Mouse (Mus musculus) lung, postnatal 0 days (tissue): ENCODE data around the gene Olfr70. TPM values are rescaled to one million over a fixed set of nuclear protein-coding genes. Genes with fewer than 3 reads are reported as not detected.

Experiments
- ATAC-seq: fragments of 200-750 bp; cut with Nextera tagmentation; 2 replicates; pipeline ENCODE4 v1.8.0; 2017; ENCODE audit warnings: moderate library complexity
- DNase-seq: peaks from one replicate; pipeline ENCODE4 v3.0.0-alpha.2; 2016; ENCODE audit warnings: low spot score
- H3K27ac ChIP-seq: fragments of 300-500 bp; sonication (generic); 2 replicates; pipeline ENCODE4 v1.5.1; 2014; ENCODE audit warnings: antibody characterized with exemption, mild to moderate bottlenecking, low read length, mixed read lengths
- H3K27me3 ChIP-seq: fragments of 300-500 bp; sonication (generic); replicated peaks from 2 replicates; pipeline ENCODE4 v1.6.1; 2014; ENCODE audit warnings: low read length, mixed read lengths; ENCODE audit not compliant: insufficient read depth
- H3K36me3 ChIP-seq: fragments of 300-500 bp; sonication (generic); 2 replicates; pipeline ENCODE4 v1.6.1; 2014; ENCODE audit warnings: low read length, mixed read lengths; ENCODE audit not compliant: insufficient read depth
- H3K4me1 ChIP-seq: fragments of 300-500 bp; sonication (generic); 2 replicates; pipeline ENCODE4 v1.6.1; 2014; ENCODE audit warnings: antibody characterized with exemption, low read depth, low read length, mixed read lengths; ENCODE audit not compliant: insufficient read depth
- H3K4me2 ChIP-seq: fragments of 300-500 bp; sonication (generic); replicated peaks from 2 replicates; pipeline ENCODE4 v1.6.1; 2014; ENCODE audit warnings: low read depth, mild to moderate bottlenecking, low read length, moderate library complexity, mixed read lengths
- H3K4me3 ChIP-seq: fragments of 300-500 bp; sonication (generic); 2 replicates; pipeline ENCODE4 v1.5.1; 2014; ENCODE audit warnings: low read depth, low read length
- H3K9ac ChIP-seq: fragments of 300-500 bp; sonication (generic); replicated peaks from 2 replicates; pipeline ENCODE4 v1.6.1; 2014; ENCODE audit warnings: low read depth, mild to moderate bottlenecking
- H3K9me3 ChIP-seq: fragments of 300-500 bp; sonication (generic); 2 replicates; pipeline ENCODE4 v1.6.1; 2016; ENCODE audit warnings: low read length, mixed read lengths
- CTCF ChIP-seq: IDR thresholded peaks from 2 replicates; pipeline ENCODE4 v1.5.1; 2016; ENCODE audit warnings: antibody characterized with exemption, mild to moderate bottlenecking
- EP300 ChIP-seq: IDR thresholded peaks from 2 replicates; pipeline ENCODE4 v1.6.1; 2016; ENCODE audit warnings: antibody characterized with exemption, mild to moderate bottlenecking, control low read depth
- WGBS: fragments of 180-500 bp; shearing (Covaris S2); extraction: QIAGEN DNeasy Blood & Tissue Kit; methylation state at CpG from one replicate; pipeline ENCODE4 v1.1.7; 2014; 5-methylcytosine and 5-hydroxymethylcytosine counted together
- polyA plus RNA-seq: library from polyadenylated mRNA; unstranded; fragments of >200 nt; fragmentation: Nextera tagmentation; extraction: Ambion mirVana; gene quantifications from 2 replicates; pipeline ENCODE4 v1.2.1, GENCODE M21; 2015

Olfr70 gene
- polyA plus RNA-seq, 1 experiment from 2014 or later: not detected

DNA sequence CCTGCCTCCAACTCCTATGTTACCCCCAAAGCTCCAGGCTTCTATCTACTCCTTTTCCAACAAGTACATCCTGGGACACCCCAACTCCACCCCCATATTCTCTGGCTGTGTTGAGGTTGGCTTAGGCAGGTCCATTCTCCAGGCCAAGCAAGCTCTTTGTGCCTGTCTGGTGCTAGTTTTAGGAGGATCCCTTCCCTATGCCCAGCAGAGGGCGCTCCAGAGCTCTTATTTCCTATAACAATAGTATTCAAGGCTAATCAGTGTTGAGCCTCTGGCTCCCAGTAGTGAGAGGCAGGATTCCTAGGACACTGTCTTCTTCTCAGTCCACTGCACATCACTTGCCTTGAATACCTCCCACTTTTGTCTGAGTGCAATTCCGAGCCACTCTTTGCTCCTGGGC lies 28.5 kb downstream of the Olfr70 start:
- Histone ChIP-seq H3K4me2 (no peak overlapping the region), H3K9me3 (no peaks in the 10 kb centered on the region), H3K9ac (no peak overlapping the region), H3K4me1 (peaks cover 6% of the 10 kb centered on the region), H3K4me3 (no peak overlapping the region), H3K27ac (no peak overlapping the region), H3K27me3 (no peaks in the 10 kb centered on the region), H3K36me3 (no peaks in the 10 kb centered on the region)
- TF ChIP-seq CTCF (peak; percentile 86), EP300 (no peak)
- peak; percentile 93 for DNase-seq
- ATAC-seq: peak; percentile 8; the same call in 1 of the 2 replicates
- WGBS: 10% methylated on average over 2 of the region's 2 CpGs

DNA sequence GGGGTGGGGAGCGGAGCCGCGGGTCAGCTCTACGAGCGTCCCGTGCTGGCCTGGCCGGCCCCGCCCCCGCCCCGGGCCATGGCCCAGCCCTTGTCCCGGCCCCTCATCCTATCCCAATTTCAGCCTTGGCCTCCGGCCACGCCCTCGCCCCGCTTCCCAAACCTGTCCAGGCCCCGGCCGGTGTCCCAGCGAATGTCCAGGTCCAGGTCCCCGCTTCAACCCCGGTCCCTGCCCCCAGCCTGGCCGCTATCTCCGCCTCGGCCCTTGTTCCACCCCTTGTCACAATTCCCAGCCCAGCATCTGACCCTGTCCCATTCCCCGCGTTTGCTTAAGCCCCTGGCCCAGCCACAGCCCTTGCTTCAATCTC lies 31.2 kb downstream of the Olfr70 start:
- DNase-seq (no peak), ATAC-seq (peak; percentile 80)
- Histone ChIP-seq H3K9me3 (no peaks in the 10 kb centered on the region), H3K27me3 (0 out of 2 replicates have a peak, but pooled peaks cover 4% of the 10 kb centered on the region), H3K4me3 (peak overlapping the region; percentile 83), H3K9ac (peak overlapping the region; percentile 87), H3K27ac (peak overlapping the region; percentile 85), H3K4me2 (peak overlapping the region; percentile 84), H3K4me1 (peaks cover 6% of the 10 kb centered on the region), H3K36me3 (no peaks in the 10 kb centered on the region)
- no peak for TF ChIP-seq CTCF
- TF ChIP-seq EP300: no peak
- 0% methylated on average over 22 of the region's 25 CpGs for WGBS

DNA sequence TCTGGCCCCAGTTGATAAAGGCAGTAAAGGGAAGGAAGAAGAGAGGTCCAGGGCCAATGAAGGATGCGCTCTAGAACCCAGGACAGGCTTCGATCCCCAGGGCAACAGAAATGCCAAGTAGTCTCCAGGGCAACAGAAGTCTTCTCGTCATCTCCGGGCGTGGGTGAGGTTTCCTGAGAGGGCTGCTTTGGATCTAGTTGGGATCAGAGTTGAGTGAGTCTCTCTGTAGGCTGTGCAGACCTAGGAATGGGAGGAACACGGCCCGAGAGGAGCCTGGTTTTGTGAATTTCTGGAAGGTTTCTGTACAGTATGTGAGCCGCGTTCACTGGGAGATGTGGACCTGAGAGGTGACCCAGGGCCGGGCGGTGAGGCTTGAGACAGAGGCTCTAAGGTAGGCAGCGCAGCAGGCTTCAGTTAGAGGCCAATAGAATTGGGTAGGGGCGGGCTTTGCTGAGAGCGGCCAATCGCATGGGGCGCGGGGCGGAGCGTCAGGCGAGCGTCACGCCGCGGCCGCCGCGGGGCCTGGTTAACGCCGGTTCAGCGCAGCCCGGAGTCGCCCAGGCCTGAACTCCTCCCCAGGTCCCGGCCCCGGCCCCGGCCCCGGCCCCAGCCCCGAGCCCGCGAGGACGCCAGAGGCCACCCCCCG lies 31.7 kb downstream of the Olfr70 start, which contains the start of the genes Tmem8b and Fam221b:
Gene Tmem8b (plus strand): TSS at position 190 of the 646 bp plus-strand sequence.
Gene Fam221b (minus strand): TSS at position 364 of the 646 bp plus-strand sequence.
- no peaks in the 10 kb centered on the region for H3K9me3 ChIP-seq
- H3K9ac ChIP-seq: peak within 1 kb of the TSS; percentile 87
- peaks cover 6% of the 10 kb centered on the region for H3K4me1 ChIP-seq
- peak within 1 kb of the TSS; percentile 84 for H3K4me2 ChIP-seq
- peak; percentile 94 for DNase-seq
- 0 out of 2 replicates have a peak, but pooled peaks cover 4% of the 10 kb centered on the region for H3K27me3 ChIP-seq
- peak; percentile 95 for ATAC-seq
- H3K36me3 ChIP-seq: no peaks in the 10 kb centered on the region
- no peak for TF ChIP-seq CTCF
- TF ChIP-seq EP300: no peak
- peak within 1 kb of the TSS; percentile 83 for H3K4me3 ChIP-seq
- 2% methylated on average over 28 of the region's 41 CpGs for WGBS
- H3K27ac ChIP-seq: peak within 1 kb of the TSS; percentile 85

DNA sequence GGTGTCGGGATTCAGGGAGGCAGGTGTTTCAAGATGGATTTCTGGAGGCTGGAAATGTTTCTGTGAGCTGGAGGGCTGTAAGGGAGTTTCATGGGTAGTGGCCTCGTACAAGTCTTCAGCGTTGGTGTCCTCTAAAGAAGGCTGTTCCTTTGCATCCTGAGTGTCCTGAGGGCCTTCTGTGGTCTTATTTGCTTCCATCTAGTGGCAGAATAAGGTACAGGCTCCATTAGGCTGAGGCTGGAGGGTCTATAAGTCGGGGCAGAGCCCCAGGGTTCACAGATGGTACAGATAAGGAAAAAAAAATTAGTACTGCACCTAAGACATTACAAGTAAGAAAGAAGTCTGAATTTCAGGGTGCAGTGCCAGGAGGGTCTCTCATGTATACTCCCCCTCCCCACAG lies 34.2 kb downstream of the Olfr70 start:
- 0 out of 2 replicates have a peak, but pooled peaks cover 10% of the 10 kb centered on the region for H3K27me3 ChIP-seq
- no peaks in the 10 kb centered on the region for H3K9me3 ChIP-seq
- no peaks in the 10 kb centered on the region for H3K36me3 ChIP-seq
- H3K9ac ChIP-seq: no peak overlapping the region
- no peak overlapping the region for H3K27ac ChIP-seq
- DNase-seq (peak; percentile 62), ATAC-seq (no peak)
- no peak overlapping the region for H3K4me3 ChIP-seq
- 20% methylated on average over 4 of the region's 4 CpGs for WGBS
- TF ChIP-seq EP300 (no peak), CTCF (peak; percentile 72)
- no peak overlapping the region for H3K4me2 ChIP-seq
- H3K4me1 ChIP-seq: peaks cover 6% of the 10 kb centered on the region

DNA sequence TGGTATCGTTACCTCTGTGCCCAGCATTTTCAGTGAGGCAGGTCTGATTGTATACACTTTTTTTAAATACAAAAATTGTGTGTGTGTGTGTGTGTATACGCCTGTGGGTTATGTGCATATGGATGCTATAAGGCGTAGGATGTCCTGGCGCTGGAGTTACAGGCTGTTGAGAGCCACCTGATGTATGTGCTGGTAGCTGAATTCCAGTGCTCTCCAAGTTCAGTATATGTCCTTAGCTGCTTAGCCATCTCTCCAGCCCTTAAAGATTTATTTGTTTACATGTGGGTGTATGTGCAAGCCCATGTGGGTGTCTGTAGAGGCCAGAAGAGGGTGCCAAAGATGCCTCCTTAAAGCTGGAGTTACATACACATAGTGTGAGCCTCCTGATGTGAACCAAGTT lies 43.5 kb downstream of the Olfr70 start:
- Histone ChIP-seq H3K27me3 (no peaks in the 10 kb centered on the region), H3K4me2 (peak overlapping the region; percentile 83; the same call in 1 of the 2 replicates), H3K36me3 (no peaks in the 10 kb centered on the region), H3K27ac (no peak overlapping the region), H3K9ac (no peak overlapping the region), H3K4me1 (peaks cover 5% of the 10 kb centered on the region; the same call in 1 of the 2 replicates), H3K9me3 (no peaks in the 10 kb centered on the region), H3K4me3 (peak overlapping the region; percentile 61; the same call in 1 of the 2 replicates)
- TF ChIP-seq CTCF (no peak), EP300 (no peak)
- no peak for DNase-seq
- no peak for ATAC-seq
- 58% methylated on average over 4 of the region's 4 CpGs for WGBS

DNA sequence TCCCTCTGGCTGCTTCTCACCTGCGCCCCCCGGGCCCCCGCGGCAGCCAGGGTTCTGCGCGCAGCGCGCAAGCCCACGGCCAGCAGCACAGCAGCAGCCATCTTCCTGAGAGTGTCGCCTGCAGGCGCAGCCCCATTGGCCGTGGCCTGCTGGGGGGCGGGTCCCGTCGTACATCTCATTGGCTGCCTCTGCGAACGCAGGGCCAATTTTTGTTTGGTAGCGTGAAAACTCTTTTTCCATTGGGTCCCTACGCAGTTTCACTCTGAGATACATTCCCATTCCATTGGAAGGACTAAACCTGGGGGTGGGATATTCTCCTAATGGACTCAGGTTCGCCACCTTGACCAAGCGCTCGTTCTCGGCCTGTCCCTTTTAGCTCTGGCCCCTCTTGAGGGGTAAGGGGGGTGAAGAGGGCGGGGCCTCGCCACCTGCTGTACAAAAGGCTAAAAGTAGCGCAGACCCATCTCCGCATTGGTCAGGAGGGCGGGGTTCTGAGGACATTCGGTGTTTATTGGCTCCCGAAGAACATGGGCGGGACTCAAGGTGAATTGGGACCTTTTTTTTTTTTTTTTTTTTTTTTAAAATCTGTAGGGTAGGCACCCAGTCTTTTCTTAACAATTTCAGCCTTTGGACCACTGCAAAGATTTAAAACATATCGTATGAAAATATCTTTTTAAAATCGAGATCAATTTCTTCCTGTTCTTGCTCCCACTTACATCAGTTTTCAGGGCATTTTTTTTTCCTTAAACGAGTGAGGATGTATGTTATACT lies 44.1 kb downstream of the Olfr70 start, which contains the start of gene Hint2:
Gene Hint2 (minus strand): TSS at position 128 of the 771 bp plus-strand sequence.
- under 1% methylated on average over 34 of the region's 34 CpGs for WGBS
- no peaks in the 10 kb centered on the region for H3K9me3 ChIP-seq
- H3K27me3 ChIP-seq: no peaks in the 10 kb centered on the region
- peak within 1 kb of the TSS; percentile 61 for H3K4me3 ChIP-seq
- TF ChIP-seq EP300 (peak; percentile 50; the same call in 1 of the 2 replicates), CTCF (peak; percentile 35; the same call in 1 of the 2 replicates)
- H3K4me1 ChIP-seq: peaks cover 5% of the 10 kb centered on the region; the same call in 1 of the 2 replicates
- peak; percentile 98 for DNase-seq
- peak; percentile 96 for ATAC-seq
- H3K36me3 ChIP-seq: no peaks in the 10 kb centered on the region
- H3K27ac ChIP-seq: peak within 1 kb of the TSS; percentile 86
- H3K4me2 ChIP-seq: peak within 1 kb of the TSS; percentile 83
- peak within 1 kb of the TSS; percentile 66 for H3K9ac ChIP-seq
